Mouse (Mus musculus): ENCODE measurements around the gene Zfp706. TPM values are rescaled to one million over a fixed set of nuclear protein-coding genes. Genes with fewer than 3 reads are reported as not detected.

Zfp706 gene
- polyA plus RNA-seq (2016; fragmentation: Nextera tagmentation; extraction: Ambion mirVana) = 459 and 460 TPM in 2 replicates

- Histone ChIP-seq H3K27ac (peak within 1 kb of the TSS; percentile 99), H3K36me3 (peaks cover 27% of the 10 kb centered on the region), H3K4me1 (replicated peaks) (peaks cover 35% of the 10 kb centered on the region), H3K4me3 (peak within 1 kb of the TSS; percentile 86), H3K27me3 (ENCODE audit: insufficient read depth, poor library complexity, severe bottlenecking) (no peaks in the 10 kb centered on the region), H3K9me3 (no peaks in the 10 kb centered on the region)
- WGBS = under 1% methylated on average over 79 of the region's 79 CpGs
- DNase-seq (ENCODE audit: low spot score) = peak; percentile 98
Measured at GRCm38 (mm10) chr15:37007233-37007958, at the start of gene Zfp706. TSS of gene Zfp706 (minus strand) at chr15:37007773.

GRCm38 (mm10) chr15:37054582-37054981, 47.0 kb upstream of the Zfp706 start:
- no peak for DNase-seq (ENCODE audit: low spot score)
- 93% methylated on average over 5 of the region's 5 CpGs for WGBS
- H3K27ac ChIP-seq = no peak overlapping the region
- no peaks in the 10 kb centered on the region for H3K36me3 ChIP-seq
- peaks cover 2% of the 10 kb centered on the region; the same call in 1 of the 2 replicates for H3K9me3 ChIP-seq
- H3K4me1 ChIP-seq (replicated peaks) = peaks cover 14% of the 10 kb centered on the region
- no peaks in the 10 kb centered on the region for H3K27me3 ChIP-seq (ENCODE audit: insufficient read depth, poor library complexity, severe bottlenecking)
- no peak overlapping the region for H3K4me3 ChIP-seq

GRCm38 (mm10) chr15:37053085-37053762, 45.7 kb upstream of the Zfp706 start:
- peak; percentile 59 for DNase-seq (ENCODE audit: low spot score)
- Histone ChIP-seq H3K27ac (peak overlapping the region; percentile 67; the same call in 1 of the 2 replicates), H3K9me3 (peaks cover 2% of the 10 kb centered on the region; the same call in 1 of the 2 replicates), H3K36me3 (no peaks in the 10 kb centered on the region), H3K4me1 (replicated peaks) (peaks cover 14% of the 10 kb centered on the region), H3K4me3 (no peak overlapping the region), H3K27me3 (ENCODE audit: insufficient read depth, poor library complexity, severe bottlenecking) (no peaks in the 10 kb centered on the region)
- 61% methylated on average over 8 of the region's 8 CpGs for WGBS

- no peak for DNase-seq (ENCODE audit: low spot score)
- Histone ChIP-seq H3K4me3 (no peak overlapping the region), H3K36me3 (no peaks in the 10 kb centered on the region), H3K27ac (no peak overlapping the region), H3K27me3 (ENCODE audit: insufficient read depth, poor library complexity, severe bottlenecking) (no peaks in the 10 kb centered on the region), H3K4me1 (replicated peaks) (peaks cover 9% of the 10 kb centered on the region), H3K9me3 (peaks cover 2% of the 10 kb centered on the region; the same call in 1 of the 2 replicates)
- WGBS = 96% methylated on average over 4 of the region's 4 CpGs
Measured at GRCm38 (mm10) chr15:37047403-37047802, 39.8 kb upstream of the Zfp706 start.

GRCm38 (mm10) chr15:37046586-37046985, 39.0 kb upstream of the Zfp706 start:
- 88% methylated on average over 10 of the region's 10 CpGs for WGBS
- Histone ChIP-seq H3K27ac (no peak overlapping the region), H3K4me3 (no peak overlapping the region), H3K4me1 (replicated peaks) (peaks cover 10% of the 10 kb centered on the region), H3K9me3 (peaks cover under 1% of the 10 kb centered on the region; the same call in 1 of the 2 replicates), H3K27me3 (ENCODE audit: insufficient read depth, poor library complexity, severe bottlenecking) (no peaks in the 10 kb centered on the region), H3K36me3 (no peaks in the 10 kb centered on the region)
- no peak for DNase-seq (ENCODE audit: low spot score)

- H3K4me3 ChIP-seq = no peak overlapping the region
- whole genome bisulfite sequencing = 67% methylated on average over 7 of the region's 7 CpGs
- peaks cover 10% of the 10 kb centered on the region for H3K4me1 ChIP-seq (replicated peaks)
- H3K9me3 ChIP-seq = no peaks in the 10 kb centered on the region
- no peaks in the 10 kb centered on the region for H3K36me3 ChIP-seq
- no peaks in the 10 kb centered on the region for H3K27me3 ChIP-seq (ENCODE audit: insufficient read depth, poor library complexity, severe bottlenecking)
- no peak overlapping the region for H3K27ac ChIP-seq
- no peak for DNase-seq (ENCODE audit: low spot score)
Measured at GRCm38 (mm10) chr15:37046131-37046530, 38.6 kb upstream of the Zfp706 start.

- H3K27ac ChIP-seq = peak overlapping the region; percentile 19
- H3K4me1 ChIP-seq (replicated peaks) = peaks cover 10% of the 10 kb centered on the region
- H3K4me3 ChIP-seq = no peak overlapping the region
- no peak for DNase-seq (ENCODE audit: low spot score)
- WGBS = 84% methylated on average over 12 of the region's 12 CpGs
- no peaks in the 10 kb centered on the region for H3K27me3 ChIP-seq (ENCODE audit: insufficient read depth, poor library complexity, severe bottlenecking)
- H3K9me3 ChIP-seq = no peaks in the 10 kb centered on the region
- no peaks in the 10 kb centered on the region for H3K36me3 ChIP-seq
Measured at GRCm38 (mm10) chr15:37045456-37045855, 37.9 kb upstream of the Zfp706 start.

GRCm38 (mm10) chr15:37042559-37042958, 35.0 kb upstream of the Zfp706 start:
- H3K9me3 ChIP-seq = no peaks in the 10 kb centered on the region
- peak overlapping the region; percentile 40; the same call in 1 of the 2 replicates for H3K27ac ChIP-seq
- WGBS = 43% methylated on average over 5 of the region's 5 CpGs
- peaks cover 10% of the 10 kb centered on the region for H3K4me1 ChIP-seq (replicated peaks)
- no peaks in the 10 kb centered on the region for H3K27me3 ChIP-seq (ENCODE audit: insufficient read depth, poor library complexity, severe bottlenecking)
- DNase-seq (ENCODE audit: low spot score) = no peak
- no peak overlapping the region for H3K4me3 ChIP-seq
- H3K36me3 ChIP-seq = no peaks in the 10 kb centered on the region

- Histone ChIP-seq H3K27me3 (ENCODE audit: insufficient read depth, poor library complexity, severe bottlenecking) (no peaks in the 10 kb centered on the region), H3K36me3 (no peaks in the 10 kb centered on the region), H3K27ac (no peak overlapping the region), H3K4me3 (no peak overlapping the region), H3K4me1 (replicated peaks) (peaks cover 10% of the 10 kb centered on the region), H3K9me3 (no peaks in the 10 kb centered on the region)
- 95% methylated on average over 5 of the region's 5 CpGs for WGBS
- no peak for DNase-seq (ENCODE audit: low spot score)
Measured at GRCm38 (mm10) chr15:37041214-37041613, 33.6 kb upstream of the Zfp706 start.

GRCm38 (mm10) chr15:37038666-37039065, 31.1 kb upstream of the Zfp706 start:
- Histone ChIP-seq H3K9me3 (no peaks in the 10 kb centered on the region), H3K27ac (no peak overlapping the region), H3K4me3 (no peak overlapping the region), H3K36me3 (no peaks in the 10 kb centered on the region), H3K4me1 (replicated peaks) (peaks cover 7% of the 10 kb centered on the region), H3K27me3 (ENCODE audit: insufficient read depth, poor library complexity, severe bottlenecking) (no peaks in the 10 kb centered on the region)
- 89% methylated on average over 1 of the region's 1 CpGs for WGBS
- no peak for DNase-seq (ENCODE audit: low spot score)

GRCm38 (mm10) chr15:37037704-37038103, 30.1 kb upstream of the Zfp706 start:
- H3K27me3 ChIP-seq (ENCODE audit: insufficient read depth, poor library complexity, severe bottlenecking) = no peaks in the 10 kb centered on the region
- H3K36me3 ChIP-seq = no peaks in the 10 kb centered on the region
- no peak overlapping the region for H3K27ac ChIP-seq
- no peak for DNase-seq (ENCODE audit: low spot score)
- WGBS = 92% methylated on average over 3 of the region's 3 CpGs
- no peak overlapping the region for H3K4me3 ChIP-seq
- peaks cover 4% of the 10 kb centered on the region for H3K4me1 ChIP-seq (replicated peaks)
- no peaks in the 10 kb centered on the region for H3K9me3 ChIP-seq

GRCm38 (mm10) chr15:37036481-37037156, 29.0 kb upstream of the Zfp706 start:
- Histone ChIP-seq H3K27me3 (ENCODE audit: insufficient read depth, poor library complexity, severe bottlenecking) (no peaks in the 10 kb centered on the region), H3K4me3 (no peak overlapping the region), H3K9me3 (no peaks in the 10 kb centered on the region), H3K27ac (no peak overlapping the region), H3K4me1 (replicated peaks) (peaks cover 3% of the 10 kb centered on the region), H3K36me3 (no peaks in the 10 kb centered on the region)
- no peak for DNase-seq (ENCODE audit: low spot score)
- WGBS = 75% methylated on average over 7 of the region's 7 CpGs

GRCm38 (mm10) chr15:37034155-37034554, 26.6 kb upstream of the Zfp706 start:
- H3K4me3 ChIP-seq = no peak overlapping the region
- no peak for DNase-seq (ENCODE audit: low spot score)
- no peaks in the 10 kb centered on the region for H3K36me3 ChIP-seq
- no peaks in the 10 kb centered on the region for H3K27me3 ChIP-seq (ENCODE audit: insufficient read depth, poor library complexity, severe bottlenecking)
- H3K27ac ChIP-seq = no peak overlapping the region
- H3K4me1 ChIP-seq (replicated peaks) = peaks cover 9% of the 10 kb centered on the region
- no peaks in the 10 kb centered on the region for H3K9me3 ChIP-seq
- WGBS = 82% methylated on average over 2 of the region's 2 CpGs

Measured in hindbrain, embryonic 10.5 days (tissue).